Mouse (Mus musculus) thymus, postnatal 10 days (tissue): ENCODE results near the gene Ddx41.
A peak's percentile ranks its signal among the peaks of the same experiment; 100 is the strongest.

Experiments
- DNase-seq, 2 experiments: peaks; one replicate each; pipeline ENCODE4 v3.0.0; 2021; ENCODE audit warnings: low spot score in 2 of 2

The Ddx41 gene

GRCm38 (mm10) chr13:55507877-55508276 lies 28.6 kb downstream of the Ddx41 start:
- DNase-seq = no peak

- DNase-seq = no peak
Observed at GRCm38 (mm10) chr13:55506697-55507096, 29.8 kb downstream of the Ddx41 start.

- no peak for DNase-seq
Observed at GRCm38 (mm10) chr13:55505810-55506209, 30.6 kb downstream of the Ddx41 start.

GRCm38 (mm10) chr13:55504390-55504789 lies 32.1 kb downstream of the Ddx41 start:
- DNase-seq = no peak

GRCm38 (mm10) chr13:55502405-55502804 lies 34.1 kb downstream of the Ddx41 start:
- no peak for DNase-seq

GRCm38 (mm10) chr13:55500575-55500974 lies 35.9 kb downstream of the Ddx41 start:
- DNase-seq = no peak

- DNase-seq = no peak
Observed at GRCm38 (mm10) chr13:55498906-55499305, 37.6 kb downstream of the Ddx41 start.

- no peak for DNase-seq
Observed at GRCm38 (mm10) chr13:55496661-55497060, 39.8 kb downstream of the Ddx41 start.

- DNase-seq = no peak
Observed at GRCm38 (mm10) chr13:55495702-55496101, 40.8 kb downstream of the Ddx41 start.

GRCm38 (mm10) chr13:55494883-55495621 lies 41.4 kb downstream of the Ddx41 start:
- no peak for DNase-seq

- no peak for DNase-seq
Observed at GRCm38 (mm10) chr13:55494257-55494656, 42.2 kb downstream of the Ddx41 start.

GRCm38 (mm10) chr13:55487578-55488498 lies 48.6 kb downstream of the Ddx41 start, which contains the start of gene Dbn1:
Gene Dbn1 (minus strand): TSS chr13:55488111.
- DNase-seq = no peak

GRCm38 (mm10) chr13:55486916-55487577 lies 49.4 kb downstream of the Ddx41 start:
- DNase-seq = no peak

- no peak for DNase-seq
Observed at GRCm38 (mm10) chr13:55486029-55486794, 50.2 kb downstream of the Ddx41 start.

- DNase-seq = peak in 1 of 2 experiments; percentile 51
Observed at GRCm38 (mm10) chr13:55484520-55485088, 51.9 kb downstream of the Ddx41 start.

GRCm38 (mm10) chr13:55483593-55483992 lies 52.9 kb downstream of the Ddx41 start:
- no peak for DNase-seq

GRCm38 (mm10) chr13:55483071-55483470 lies 53.4 kb downstream of the Ddx41 start:
- no peak for DNase-seq

GRCm38 (mm10) chr13:55482542-55482941 lies 53.9 kb downstream of the Ddx41 start:
- DNase-seq = no peak
